Mouse (Mus musculus) bone marrow, adult 2 months (tissue): ENCODE results near the gene AC124502.3.

Experiments used
- CTCF ChIP-seq: fragments of 200-500 bp; IDR thresholded peaks from 2 replicates; pipeline ENCODE4 v1.5.1; 2011; ENCODE audit warnings: low read length, control low read depth; ENCODE audit not compliant: control insufficient read depth, insufficient read depth
- POLR2A ChIP-seq: fragments of 200-500 bp; IDR thresholded peaks from 2 replicates; pipeline ENCODE4 v1.6.1; 2011; ENCODE audit warnings: low read depth, mild to moderate bottlenecking, control low read depth, low read length, borderline replicate concordance; ENCODE audit not compliant: control insufficient read depth

GRCm38 (mm10) chr19:5041588-5041987, 2.9 kb downstream of the AC124502.3 start:
- TF ChIP-seq CTCF (no peak), POLR2A (no peak)
